Mouse (Mus musculus) right cerebral cortex, adult 2 months (tissue): ENCODE data around the gene Sv2a.
"Not testable (repeated sequence)": the region's sequence is repeated elsewhere in the genome, so short reads cannot be mapped to it uniquely, and the experiment has no call there.

Experiments
- DNase-seq, 2 experiments: peaks; one replicate each; pipeline ENCODE4 v3.0.0; 2021 to 2022; ENCODE audit warnings: low spot score in 2 of 2

Sv2a gene

DNA sequence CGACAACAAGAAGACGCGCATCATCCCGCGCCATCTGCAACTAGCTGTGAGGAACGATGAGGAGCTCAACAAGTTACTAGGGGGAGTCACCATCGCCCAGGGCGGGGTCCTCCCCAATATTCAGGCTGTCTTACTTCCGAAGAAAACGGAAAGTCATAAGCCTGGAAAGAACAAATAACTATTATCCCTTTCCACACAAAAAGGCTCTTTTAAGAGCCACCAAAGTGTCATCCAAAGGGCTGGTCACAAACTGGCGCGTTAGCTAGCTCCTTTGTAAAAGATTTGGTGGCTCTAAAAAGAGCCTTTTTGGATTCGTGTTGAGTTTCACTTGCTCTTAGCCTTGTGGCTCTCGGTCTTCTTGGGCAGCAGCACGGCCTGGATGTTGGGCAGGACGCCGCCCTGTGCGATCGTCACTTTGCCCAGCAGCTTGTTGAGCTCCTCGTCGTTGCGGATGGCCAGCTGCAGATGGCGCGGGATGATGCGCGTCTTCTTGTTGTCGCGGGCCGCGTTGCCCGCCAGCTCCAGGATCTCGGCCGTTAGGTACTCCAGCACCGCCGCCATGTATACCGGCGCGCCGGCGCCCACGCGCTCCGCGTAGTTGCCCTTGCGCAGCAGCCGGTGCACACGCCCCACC is 39.3 kb downstream of the Sv2a start:
- DNase-seq, result not testable (repeated sequence)

DNA sequence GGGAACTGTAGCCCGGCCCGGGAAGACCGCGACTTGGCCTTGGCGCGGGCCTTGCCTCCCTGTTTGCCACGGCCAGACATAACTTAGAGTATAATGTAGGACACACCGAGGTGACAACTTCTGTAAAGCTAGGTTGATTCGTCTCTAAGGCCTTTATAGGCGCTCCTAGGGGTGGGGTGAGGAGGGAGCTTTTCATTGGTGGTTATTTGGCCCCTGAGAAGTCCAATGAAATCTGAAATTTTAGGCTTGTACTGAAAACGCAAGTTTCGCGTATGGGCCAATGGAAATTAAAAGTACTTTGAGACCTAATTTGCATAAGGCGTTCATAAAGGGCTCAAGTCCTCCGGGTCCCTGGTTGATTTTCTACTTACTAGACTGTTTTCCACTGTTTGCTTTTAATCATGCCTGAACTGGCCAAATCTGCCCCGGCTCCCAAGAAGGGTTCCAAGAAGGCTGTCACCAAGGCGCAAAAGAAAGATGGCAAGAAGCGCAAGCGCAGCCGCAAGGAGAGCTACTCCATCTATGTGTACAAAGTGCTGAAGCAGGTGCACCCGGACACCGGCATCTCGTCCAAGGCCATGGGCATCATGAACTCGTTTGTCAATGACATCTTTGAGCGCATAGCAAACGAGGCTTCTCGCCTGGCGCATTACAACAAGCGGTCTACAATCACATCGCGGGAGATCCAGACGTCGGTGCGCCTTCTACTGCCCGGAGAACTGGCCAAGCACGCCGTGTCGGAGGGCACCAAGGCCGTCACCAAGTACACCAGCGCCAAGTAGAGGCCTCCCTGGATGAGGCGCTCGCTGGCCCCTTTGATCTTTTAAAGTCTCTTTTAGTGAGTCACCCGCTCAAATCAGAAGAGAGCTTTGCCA is 40.1 kb downstream of the Sv2a start, which contains the start of the genes Hist2h2ac and Hist2h2be:
Gene Hist2h2ac (minus strand): TSS at position 116 of the 875 bp plus-strand sequence.
Gene Hist2h2be (plus strand): TSS at position 355 of the 875 bp plus-strand sequence.
- peak; percentile 85 to 90 for DNase-seq

DNA sequence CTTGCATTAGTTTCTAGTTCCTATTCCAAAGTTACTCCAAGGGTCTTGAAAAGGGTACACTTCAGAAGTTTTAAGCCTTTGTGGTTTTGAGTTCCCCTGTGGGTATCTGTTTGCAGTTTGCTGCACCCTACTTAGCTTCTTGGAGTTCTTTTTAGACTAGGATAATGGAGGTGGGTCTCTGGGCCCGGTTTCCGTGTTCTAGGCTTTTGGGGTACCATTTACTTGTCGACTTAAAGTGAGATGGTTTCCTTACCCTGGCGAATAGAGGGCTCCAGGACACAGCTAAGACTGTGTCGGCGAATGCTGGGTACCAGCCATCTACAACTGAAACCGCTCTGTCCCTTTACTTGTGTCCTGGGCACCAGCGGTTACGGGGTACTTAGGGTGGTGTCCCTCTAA is 40.7 kb downstream of the Sv2a start:
- DNase-seq, result peak; percentile 8 to 23

DNA sequence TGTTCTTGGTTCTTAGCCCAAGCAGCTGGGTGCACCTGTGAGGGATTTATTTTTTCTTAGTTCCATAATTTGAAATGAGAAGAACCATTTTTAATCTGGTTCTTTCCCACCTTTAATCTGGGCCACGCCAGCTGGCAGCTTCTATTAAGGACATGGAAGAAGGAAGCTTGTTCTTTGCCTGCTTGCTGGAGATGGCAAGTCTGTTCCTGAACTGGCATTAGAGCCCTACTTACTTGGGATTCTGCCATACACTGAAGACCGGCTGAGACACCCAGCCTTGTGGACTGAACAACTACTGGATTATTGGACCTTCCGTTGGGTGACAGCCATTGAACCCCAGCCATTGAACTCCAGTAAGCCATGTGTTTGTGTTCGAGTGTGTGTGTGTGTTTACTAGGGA is 41.8 kb downstream of the Sv2a start:
- DNase-seq, result no peak

DNA sequence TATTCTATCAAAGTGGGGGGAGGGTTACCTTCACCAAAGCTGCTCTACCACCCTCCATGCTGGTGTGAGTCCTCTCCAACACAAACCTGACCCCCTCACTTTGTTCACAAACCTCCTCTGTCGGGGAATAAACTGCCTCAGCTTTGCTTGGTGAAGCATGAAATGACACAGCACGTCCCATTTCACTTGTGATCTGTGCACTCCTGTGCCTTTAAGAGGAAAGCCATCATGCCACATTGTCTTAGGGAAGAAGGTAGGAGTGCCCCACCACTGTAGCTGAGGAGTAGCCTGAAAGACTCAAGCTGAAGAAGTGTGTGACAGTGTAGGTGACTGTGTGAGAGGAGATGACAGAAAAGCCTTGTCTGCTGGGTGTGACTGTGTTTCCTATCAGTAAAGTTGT is 44.5 kb downstream of the Sv2a start:
- DNase-seq, result no peak

DNA sequence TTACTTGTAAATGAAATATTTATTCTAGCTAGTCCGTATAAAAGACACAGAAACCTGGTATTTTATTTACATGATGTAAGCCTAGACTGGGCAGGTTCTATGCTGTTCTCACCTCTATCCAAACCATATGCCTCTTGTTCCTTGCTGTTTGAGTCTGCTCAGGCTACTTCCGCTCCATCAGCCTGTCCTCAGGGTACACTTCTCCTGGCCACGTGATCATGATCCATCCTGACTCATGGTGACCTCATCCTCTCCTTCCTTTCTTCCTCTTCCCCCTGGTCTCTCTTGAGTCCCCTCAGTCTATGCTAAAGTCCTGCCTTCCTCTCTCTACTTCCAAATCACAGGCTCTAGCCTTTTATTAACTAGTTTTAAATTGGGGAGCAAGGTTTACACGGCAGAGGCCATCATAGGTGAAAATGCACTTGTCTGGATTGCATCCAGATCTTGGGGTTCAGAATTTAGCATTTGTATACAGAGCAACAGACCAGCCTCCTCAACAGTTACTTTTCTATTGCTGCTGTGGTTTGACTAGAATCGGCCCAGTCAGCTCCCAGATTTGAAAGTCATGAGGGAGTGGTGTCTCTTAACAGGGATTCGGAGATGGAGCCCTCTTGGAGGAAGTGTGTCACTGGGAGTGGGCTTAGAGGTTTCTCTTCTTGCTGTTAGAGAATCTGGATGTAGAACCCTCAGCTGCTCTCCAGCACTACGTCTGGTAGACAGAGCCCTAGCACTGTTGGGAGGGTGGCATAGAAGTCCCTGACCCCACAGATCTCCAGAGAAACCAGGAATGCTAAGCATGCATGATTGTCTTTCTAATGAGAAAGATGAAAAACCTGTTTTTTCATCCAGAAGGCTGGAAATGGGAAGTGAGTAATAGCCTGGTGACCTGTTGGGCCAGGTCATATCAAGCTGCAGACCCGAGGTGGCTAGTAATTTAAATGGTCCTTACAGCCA is 46.0 kb downstream of the Sv2a start:
- DNase-seq, result no peak

DNA sequence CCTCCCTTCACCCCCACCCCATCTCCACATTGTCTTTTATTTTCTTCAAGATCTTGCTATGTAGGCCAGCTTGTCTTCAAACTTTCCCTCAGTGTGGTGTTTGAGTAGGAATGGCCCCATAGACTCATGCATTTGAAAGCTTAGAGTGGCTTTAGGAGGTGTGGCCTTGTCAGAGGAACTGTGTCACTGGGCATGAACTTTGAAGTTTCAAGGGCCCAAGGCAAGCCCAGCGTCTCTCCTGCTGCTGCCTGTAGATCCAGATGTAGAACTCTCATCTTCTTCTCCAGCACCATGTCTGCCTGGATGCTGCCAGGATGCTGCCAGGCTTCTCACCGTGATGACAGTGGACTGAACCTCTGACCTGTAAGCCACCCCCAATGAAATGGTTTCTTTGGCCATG is 47.9 kb downstream of the Sv2a start:
- DNase-seq, result no peak

DNA sequence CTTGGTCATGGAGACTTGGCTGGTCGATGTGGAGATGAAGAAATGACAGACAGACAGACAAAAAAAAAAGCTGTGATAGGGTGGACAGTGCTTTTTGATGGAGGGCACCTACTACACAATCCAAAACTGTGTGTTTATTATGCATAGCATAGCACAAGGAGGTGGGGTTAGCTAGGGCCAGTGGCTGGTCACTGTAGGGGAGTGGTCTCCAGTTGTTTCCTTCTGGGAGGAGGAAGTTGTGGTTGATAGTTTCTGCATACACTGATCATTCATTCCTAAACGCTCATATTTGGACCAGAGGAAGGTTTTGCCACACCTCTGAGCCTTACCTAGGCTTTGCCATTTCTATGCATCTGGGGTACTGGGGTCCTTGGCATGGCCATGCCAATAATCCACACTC is 49.5 kb downstream of the Sv2a start:
- no peak for DNase-seq

DNA sequence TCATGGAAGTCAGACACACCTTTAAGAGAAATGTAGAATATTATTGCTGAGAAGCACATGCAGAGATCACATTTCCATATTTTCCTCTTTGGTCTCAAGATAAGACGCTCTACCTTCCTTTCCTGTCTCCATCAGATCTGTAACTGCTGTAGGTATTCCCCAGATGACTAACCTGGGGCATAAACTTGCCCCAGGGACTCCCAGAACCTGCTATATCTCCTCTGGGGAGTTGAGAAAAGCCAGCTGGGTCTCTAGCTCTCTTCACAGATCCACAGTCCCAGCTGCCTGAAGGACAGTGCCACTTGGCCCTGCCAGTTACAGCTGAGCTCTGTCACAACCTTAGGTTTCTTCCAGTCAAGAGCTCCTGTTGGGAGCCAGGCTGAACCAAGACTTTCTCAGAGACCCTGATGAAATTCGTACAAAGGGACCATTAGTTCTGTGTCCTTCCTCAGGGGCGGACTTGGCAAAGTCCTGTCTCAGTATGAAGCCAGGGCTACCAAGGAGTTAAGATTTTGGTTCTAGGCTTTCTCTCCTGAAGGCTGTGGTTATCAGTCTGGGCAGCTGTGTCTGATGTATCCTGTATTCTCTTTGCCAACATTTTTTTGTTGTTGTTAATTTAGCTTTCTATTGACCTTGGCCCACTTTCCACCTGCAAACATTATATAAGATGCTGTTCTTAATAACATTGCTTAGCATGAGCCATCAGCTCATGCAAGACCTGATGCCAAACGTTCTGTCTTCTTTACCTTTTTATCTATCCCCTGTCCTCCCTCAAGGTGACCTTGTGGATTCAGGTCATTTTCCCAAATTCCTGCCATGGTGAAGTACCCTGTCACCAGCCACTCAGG is 50.2 kb downstream of the Sv2a start:
- DNase-seq, result no peak

DNA sequence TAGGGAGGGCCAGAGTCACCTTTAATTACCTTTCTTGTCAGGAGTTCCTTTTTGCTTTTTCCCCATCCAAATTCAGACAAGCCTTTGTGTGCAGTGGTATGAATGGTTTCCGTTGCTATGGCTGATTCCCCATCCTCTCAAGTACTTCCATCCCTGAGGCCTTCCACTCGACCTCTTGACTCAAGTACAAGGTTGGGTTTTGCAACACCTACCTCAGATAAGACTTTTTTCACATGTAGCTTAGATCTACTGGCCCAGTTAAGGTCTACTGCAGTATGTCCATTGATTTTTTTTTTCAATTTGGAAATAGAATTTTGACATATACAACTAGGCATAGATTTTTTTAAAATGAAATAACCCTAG is 50.8 kb downstream of the Sv2a start:
- DNase-seq, result no peak

DNA sequence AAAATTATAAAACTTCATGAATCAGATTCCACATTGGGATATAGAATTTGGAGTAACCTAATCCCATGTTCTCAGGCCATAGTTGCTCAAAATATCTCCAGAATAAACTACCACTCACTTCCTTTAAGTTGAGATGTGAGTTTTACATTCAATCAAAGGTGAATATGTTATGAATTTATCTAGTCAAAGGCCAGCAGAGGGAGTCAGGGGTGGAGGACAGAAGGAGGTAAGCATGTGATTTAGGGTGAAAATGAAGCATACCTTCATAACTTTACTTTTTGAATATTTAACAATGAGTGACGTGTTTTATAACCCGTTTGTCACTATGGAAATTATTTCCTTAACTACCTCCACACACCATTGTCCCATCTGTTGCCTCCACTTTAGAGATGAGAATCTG is 54.0 kb downstream of the Sv2a start:
- no peak for DNase-seq

DNA sequence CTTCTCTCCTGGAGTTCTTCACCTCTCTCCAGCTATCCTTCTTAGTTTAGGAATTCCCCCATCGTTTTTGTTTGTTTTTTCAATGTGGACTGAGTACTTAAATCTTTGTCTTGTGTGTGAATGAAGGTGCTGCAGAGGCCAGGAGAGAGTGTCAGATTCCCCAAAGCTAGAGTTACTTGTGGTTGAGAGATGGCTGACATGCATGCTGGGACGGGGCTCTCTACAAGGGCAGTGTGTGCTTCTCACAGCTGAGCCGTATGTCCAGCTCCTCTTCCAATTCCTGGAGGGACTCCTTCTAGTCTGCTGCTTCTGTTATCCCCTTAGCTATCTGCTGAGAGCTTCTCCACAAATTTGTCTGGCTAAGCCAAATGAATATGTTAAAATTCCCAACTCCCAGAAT is 54.9 kb downstream of the Sv2a start:
- DNase-seq, result no peak

DNA sequence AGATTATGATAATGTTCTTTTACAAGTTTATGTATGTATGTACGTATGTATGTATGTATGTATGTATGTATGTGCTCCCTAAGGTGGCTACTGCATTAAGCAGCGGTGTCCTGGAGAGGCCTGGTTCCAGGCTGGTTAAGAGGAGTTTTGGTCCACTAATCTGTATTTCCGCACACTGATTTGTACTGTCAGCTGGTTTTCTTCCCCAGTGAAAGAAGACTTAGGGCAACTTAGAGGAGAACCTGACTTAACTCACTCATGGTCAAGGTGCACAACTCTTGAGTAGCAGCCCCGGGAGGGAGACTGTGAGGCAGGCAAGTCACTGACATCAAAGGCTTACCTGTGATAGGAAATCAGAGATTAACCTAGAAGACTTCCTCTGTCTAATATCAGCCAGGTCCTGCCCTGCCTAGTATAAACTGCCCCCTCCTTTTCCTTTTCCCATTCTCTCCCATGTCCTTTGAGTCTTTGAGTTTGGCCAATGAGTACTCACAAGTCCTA is 55.9 kb downstream of the Sv2a start:
- no peak for DNase-seq

DNA sequence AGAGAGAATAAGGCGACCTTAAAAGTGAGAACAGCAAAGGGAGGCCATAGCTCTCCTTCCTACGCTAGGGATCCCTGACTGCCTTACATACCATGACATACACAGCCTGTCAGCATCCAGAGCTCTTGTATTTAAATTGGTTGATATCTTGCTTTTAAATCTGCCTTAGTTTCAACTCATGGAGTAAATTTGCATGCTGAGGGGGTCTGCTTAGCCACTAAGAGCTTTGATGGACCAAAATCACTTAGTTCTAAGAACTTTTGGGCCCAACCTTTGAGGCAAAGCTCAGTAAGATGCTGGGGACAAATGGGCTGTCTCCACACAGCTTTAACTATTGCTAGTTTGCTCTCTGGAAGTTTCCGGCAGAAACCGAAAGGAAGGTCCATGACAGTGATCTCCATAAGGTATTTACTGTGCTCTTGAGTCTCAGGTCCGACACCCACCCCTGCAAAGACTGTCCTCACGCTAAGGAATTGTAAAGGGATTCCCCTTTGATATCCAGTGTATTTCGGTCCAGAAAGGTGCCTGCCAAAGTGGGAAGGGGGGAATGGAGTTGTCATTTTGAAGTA is 56.5 kb downstream of the Sv2a start:
- DNase-seq, result no peak

DNA sequence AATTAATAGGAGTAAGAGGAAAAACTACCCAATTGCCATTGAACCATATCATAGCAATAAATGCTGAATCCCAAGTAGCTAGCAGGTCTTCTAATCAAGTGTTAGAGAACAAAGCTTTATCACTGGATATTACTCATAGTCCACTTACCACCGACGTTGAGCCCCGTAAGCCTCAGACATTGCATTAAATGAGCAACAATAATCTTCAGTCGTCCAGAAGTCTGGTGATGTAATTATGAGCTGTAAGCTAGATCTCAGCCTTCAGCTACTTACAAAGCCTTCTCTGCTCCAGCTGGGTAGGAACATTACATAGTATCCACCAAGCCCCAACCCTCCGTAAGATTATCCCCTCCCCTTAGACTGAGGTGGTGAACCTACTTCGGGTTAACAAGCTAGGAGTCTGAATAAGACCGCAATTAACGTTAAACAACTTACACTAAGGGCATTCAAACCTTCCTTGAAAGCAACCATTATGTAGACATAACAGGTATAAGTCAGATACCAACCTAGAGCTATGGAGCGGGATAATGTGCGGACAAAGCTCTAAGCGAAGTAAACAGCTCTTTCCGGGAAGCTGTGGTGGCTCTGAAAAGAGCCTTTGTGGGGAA is 57.1 kb downstream of the Sv2a start:
- no peak for DNase-seq

DNA sequence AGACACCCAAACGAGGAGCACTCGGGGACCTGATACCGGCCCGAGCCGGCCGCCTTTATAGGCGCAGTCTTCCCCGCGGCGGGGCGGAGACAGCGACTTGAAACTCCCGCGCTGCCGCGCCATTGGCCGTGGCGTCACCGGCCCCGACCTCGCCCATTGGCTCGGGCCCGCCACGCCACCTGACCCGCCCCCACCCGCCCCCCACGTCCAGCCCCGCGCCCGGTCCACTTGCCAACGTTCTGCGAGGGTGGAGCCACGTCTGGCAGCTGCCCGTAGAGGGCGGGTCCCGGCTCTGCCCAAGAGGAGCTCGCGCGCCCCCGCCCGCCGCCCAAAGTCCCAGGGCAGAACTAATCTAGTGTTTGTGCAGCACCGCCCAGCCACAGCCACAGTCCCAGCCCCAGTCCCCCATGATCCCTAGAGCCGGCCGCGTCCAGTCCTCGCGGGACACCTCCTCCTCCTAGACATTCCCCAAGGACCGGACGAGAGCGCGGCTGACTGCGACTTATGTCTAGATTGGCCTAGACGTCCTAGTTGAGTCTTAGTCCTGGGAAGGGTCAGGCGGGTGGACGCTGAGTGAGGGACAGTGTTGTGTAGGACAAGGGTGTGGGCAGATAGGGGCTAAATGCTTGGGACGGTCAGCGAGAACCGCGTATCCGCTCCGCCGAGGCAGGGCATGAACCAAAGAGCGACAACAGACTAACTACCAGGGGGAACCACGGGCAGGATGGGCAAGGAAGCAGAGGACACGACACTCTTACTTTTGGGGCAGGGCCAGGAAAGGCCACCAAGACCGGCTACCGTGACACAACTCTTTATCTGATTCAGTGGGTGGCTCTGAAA is 58.2 kb downstream of the Sv2a start, which contains the start of gene Hist2h3c2:
Gene Hist2h3c2 (minus strand): TSS at position 174 of the 840 bp plus-strand sequence.
- DNase-seq, result peak; percentile 16 to 27

DNA sequence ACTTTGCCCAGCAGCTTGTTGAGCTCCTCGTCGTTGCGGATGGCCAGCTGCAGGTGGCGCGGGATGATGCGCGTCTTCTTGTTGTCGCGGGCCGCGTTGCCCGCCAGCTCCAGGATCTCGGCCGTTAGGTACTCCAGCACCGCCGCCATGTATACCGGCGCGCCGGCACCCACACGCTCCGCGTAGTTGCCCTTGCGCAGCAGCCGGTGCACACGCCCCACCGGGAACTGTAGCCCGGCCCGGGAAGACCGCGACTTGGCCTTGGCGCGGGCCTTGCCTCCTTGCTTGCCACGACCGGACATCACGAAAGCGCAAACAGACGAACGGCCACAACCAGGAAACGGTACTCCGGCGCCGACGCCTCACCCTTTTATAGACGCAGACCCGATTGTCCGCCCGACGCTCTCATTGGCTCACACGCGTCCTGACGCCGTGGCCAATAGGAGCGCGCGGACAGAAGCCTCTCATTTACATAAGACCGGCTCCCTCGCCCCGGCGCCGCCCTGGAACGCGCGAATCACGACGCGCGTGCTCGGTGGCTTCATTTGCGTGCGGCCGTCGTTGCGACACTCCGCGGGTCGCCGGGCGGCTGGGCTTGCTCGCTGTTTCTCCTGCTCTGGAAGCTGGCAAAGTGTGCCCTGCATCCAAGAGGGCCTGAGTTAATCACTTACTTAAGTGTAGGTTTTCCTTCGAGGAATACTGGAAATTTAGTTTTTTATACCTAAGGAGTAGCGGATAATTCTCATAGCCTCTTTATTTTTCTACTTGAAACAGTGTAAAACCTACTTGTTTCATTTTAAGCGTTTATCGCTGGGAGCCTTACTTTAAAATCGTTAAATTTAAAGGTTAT is 59.2 kb downstream of the Sv2a start, which contains the start of gene Hist2h2aa2:
Gene Hist2h2aa2 (minus strand): TSS at position 328 of the 850 bp plus-strand sequence.
- DNase-seq, result peak; percentile 96 to 98

DNA sequence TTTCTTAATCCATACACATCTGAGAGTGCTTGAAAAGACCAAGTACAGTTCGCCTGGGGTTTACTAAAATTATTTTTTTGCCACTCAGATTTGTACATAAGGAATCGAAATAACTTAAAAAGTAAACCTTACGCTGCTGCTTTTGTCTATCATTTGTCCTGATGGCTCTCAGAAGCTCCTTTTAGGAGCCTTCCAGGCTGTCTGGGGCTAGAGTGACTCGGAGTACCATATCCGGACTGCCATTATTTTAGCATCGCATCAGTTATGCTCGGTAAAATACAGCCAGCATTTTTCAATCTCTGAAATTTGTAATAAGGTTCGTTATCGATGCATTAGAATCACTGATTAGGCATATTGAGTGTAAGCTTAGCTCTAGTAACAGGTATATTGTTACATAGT is 59.8 kb downstream of the Sv2a start:
- no peak for DNase-seq
